Mouse (Mus musculus) stomach, postnatal 0 days (tissue): ENCODE data around the gene Aldh2.

Experiments used
- CTCF ChIP-seq: IDR thresholded peaks from 2 replicates; pipeline ENCODE4 v1.5.1; 2016; ENCODE audit warnings: antibody characterized with exemption, low read depth, mild to moderate bottlenecking, moderate library complexity
- EP300 ChIP-seq: optimal IDR thresholded peaks from 2 replicates; pipeline ENCODE3; 2016; ENCODE audit warnings: antibody characterized with exemption

DNA sequence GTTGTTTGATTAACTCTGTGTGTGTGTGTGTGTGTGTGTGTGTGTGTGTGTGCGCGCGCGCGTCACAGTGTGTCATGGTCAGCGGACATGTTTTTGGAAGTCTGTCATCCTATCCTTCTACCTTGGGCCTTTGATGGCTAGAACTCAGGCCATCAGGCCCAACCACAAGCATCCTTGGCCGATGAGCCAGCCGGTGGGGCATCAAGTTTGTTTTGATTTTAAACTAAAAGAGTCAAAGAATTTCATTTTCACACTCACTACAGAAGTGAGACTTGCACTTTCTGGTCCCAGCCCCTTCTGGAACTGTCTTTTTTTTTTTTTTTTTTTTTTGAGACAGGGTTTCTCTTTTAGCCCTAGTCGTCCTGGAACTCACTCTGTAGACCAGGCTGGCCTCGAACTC lies 8.6 kb downstream of the Aldh2 start:
- no peak for TF ChIP-seq CTCF
- no peak for TF ChIP-seq EP300
